Mouse (Mus musculus): ENCODE measurements around the gene D630023F18Rik.

DNA sequence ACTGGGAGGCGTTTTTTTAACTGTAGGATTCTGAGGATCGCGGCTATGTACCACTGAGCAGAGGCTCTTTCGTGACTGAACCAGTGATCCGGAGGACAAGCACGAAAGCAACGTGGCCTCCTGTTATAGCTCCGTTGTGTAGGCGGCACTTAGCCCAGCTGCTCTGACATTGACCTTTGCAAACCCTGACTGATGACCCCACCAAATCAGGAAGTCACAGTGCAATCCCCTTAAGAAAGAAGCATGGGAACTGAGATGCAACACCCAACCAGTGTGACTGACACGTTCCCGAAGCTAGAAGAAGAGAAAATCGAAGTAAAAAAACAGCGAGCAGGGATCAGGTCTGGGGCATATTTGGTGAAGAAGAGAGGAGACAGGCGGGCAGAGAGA is 10.2 kb downstream of the D630023F18Rik start:
- TF ChIP-seq CTCF (IDR thresholded peaks at IDR 0.05; ENCODE audit: control insufficient read depth, insufficient read depth, insufficient replicate concordance, low read depth, low read length): no peak
- 0 out of 2 replicates have a peak, but pooled peaks have one; percentile 15 for TF ChIP-seq POLR2A (IDR thresholded peaks at IDR 0.05; ENCODE audit: control insufficient read depth, low read depth, low read length)
